Mouse (Mus musculus): ENCODE results near the gene Cntnap2. TPM values are rescaled to one million over a fixed set of nuclear protein-coding genes. Genes with fewer than 3 reads are reported as not detected.
A peak's percentile ranks its signal among the peaks of the same experiment; 100 is the strongest.

Gene Cntnap2
- polyA plus RNA-seq, 1 experiment from 2014 or later = 0.63 TPM

- WGBS = 57% methylated on average over 7 of the region's 7 CpGs
- H3K27me3 ChIP-seq (replicated peaks) = no peaks in the 10 kb centered on the region
- H3K4me3 ChIP-seq = no peak overlapping the region
- no peak overlapping the region for H3K27ac ChIP-seq (replicated peaks)
- no peak for ATAC-seq (ENCODE audit: extremely low read depth, insufficient number of reproducible peaks, low FRiP score, low TSS enrichment)
- H3K9ac ChIP-seq = no peak overlapping the region
- H3K4me2 ChIP-seq = no peak overlapping the region
- H3K4me1 ChIP-seq = peaks cover 7% of the 10 kb centered on the region
- H3K9me3 ChIP-seq = no peaks in the 10 kb centered on the region
- no peaks in the 10 kb centered on the region for H3K36me3 ChIP-seq
Measured at GRCm38 (mm10) chr6:47228676-47229317, 2169.6 kb downstream of the Cntnap2 start.

GRCm38 (mm10) chr6:47231513-47231912, 2172.4 kb downstream of the Cntnap2 start:
- Histone ChIP-seq H3K4me3 (no peak overlapping the region), H3K27ac (replicated peaks) (no peak overlapping the region), H3K4me1 (no peaks in the 10 kb centered on the region), H3K4me2 (no peak overlapping the region), H3K9me3 (no peaks in the 10 kb centered on the region), H3K27me3 (replicated peaks) (no peaks in the 10 kb centered on the region), H3K36me3 (no peaks in the 10 kb centered on the region), H3K9ac (no peak overlapping the region)
- 53% methylated on average over 6 of the region's 6 CpGs for WGBS
- ATAC-seq (ENCODE audit: extremely low read depth, insufficient number of reproducible peaks, low FRiP score, low TSS enrichment) = no peak

- Histone ChIP-seq H3K9me3 (no peaks in the 10 kb centered on the region), H3K36me3 (no peaks in the 10 kb centered on the region), H3K27me3 (replicated peaks) (no peaks in the 10 kb centered on the region), H3K4me2 (no peak overlapping the region), H3K9ac (no peak overlapping the region), H3K4me1 (peaks cover 17% of the 10 kb centered on the region), H3K27ac (replicated peaks) (no peak overlapping the region), H3K4me3 (no peak overlapping the region)
- no peak for ATAC-seq (ENCODE audit: extremely low read depth, insufficient number of reproducible peaks, low FRiP score, low TSS enrichment)
- 20% methylated on average over 3 of the region's 3 CpGs for WGBS
Measured at GRCm38 (mm10) chr6:47239376-47239921, 2180.3 kb downstream of the Cntnap2 start.

- Histone ChIP-seq H3K9ac (no peak overlapping the region), H3K4me3 (no peak overlapping the region), H3K27ac (replicated peaks) (no peak overlapping the region), H3K36me3 (no peaks in the 10 kb centered on the region), H3K27me3 (replicated peaks) (no peaks in the 10 kb centered on the region), H3K4me1 (peaks cover 23% of the 10 kb centered on the region), H3K9me3 (no peaks in the 10 kb centered on the region), H3K4me2 (no peak overlapping the region)
- ATAC-seq (ENCODE audit: extremely low read depth, insufficient number of reproducible peaks, low FRiP score, low TSS enrichment) = no peak
Measured at GRCm38 (mm10) chr6:47241379-47241778, 2182.2 kb downstream of the Cntnap2 start.

GRCm38 (mm10) chr6:47243863-47244606, 2184.9 kb downstream of the Cntnap2 start:
- Histone ChIP-seq H3K36me3 (no peaks in the 10 kb centered on the region), H3K4me3 (peak overlapping the region; percentile 30)
- ATAC-seq (ENCODE audit: extremely low read depth, insufficient number of reproducible peaks, low FRiP score, low TSS enrichment) = no peak

GRCm38 (mm10) chr6:47244642-47245041, 2185.5 kb downstream of the Cntnap2 start:
- 21% methylated on average over 7 of the region's 7 CpGs for WGBS
- Histone ChIP-seq H3K9ac (no peak overlapping the region), H3K4me1 (peaks cover 18% of the 10 kb centered on the region), H3K27me3 (replicated peaks) (no peaks in the 10 kb centered on the region), H3K4me2 (peak overlapping the region; percentile 62), H3K4me3 (peak overlapping the region; percentile 30), H3K36me3 (no peaks in the 10 kb centered on the region), H3K9me3 (no peaks in the 10 kb centered on the region), H3K27ac (replicated peaks) (no peak overlapping the region)
- ATAC-seq (ENCODE audit: extremely low read depth, insufficient number of reproducible peaks, low FRiP score, low TSS enrichment) = no peak

More at GRCm38 (mm10) chr6:47243863-47244606, 2184.9 kb downstream of the Cntnap2 start:
- H3K4me1 ChIP-seq = peaks cover 23% of the 10 kb centered on the region
- no peak overlapping the region for H3K9ac ChIP-seq
- 16% methylated on average over 6 of the region's 6 CpGs for WGBS
- H3K27me3 ChIP-seq (replicated peaks) = no peaks in the 10 kb centered on the region
- H3K4me2 ChIP-seq = peak overlapping the region; percentile 62
- H3K9me3 ChIP-seq = no peaks in the 10 kb centered on the region
- H3K27ac ChIP-seq (replicated peaks) = no peak overlapping the region

GRCm38 (mm10) chr6:47255270-47255669, 2196.1 kb downstream of the Cntnap2 start:
- H3K9ac ChIP-seq = no peak overlapping the region

GRCm38 (mm10) chr6:47256227-47256887, 2197.2 kb downstream of the Cntnap2 start:
- Histone ChIP-seq H3K9me3 (no peaks in the 10 kb centered on the region), H3K4me1 (peaks cover 14% of the 10 kb centered on the region), H3K27me3 (replicated peaks) (no peaks in the 10 kb centered on the region), H3K4me3 (no peak overlapping the region), H3K36me3 (no peaks in the 10 kb centered on the region), H3K27ac (replicated peaks) (no peak overlapping the region), H3K4me2 (no peak overlapping the region), H3K9ac (no peak overlapping the region)
- no peak for ATAC-seq (ENCODE audit: extremely low read depth, insufficient number of reproducible peaks, low FRiP score, low TSS enrichment)
- 51% methylated on average over 4 of the region's 4 CpGs for WGBS

More at GRCm38 (mm10) chr6:47255270-47255669, 2196.1 kb downstream of the Cntnap2 start:
- whole genome bisulfite sequencing = 76% methylated on average over 2 of the region's 2 CpGs
- Histone ChIP-seq H3K27ac (replicated peaks) (no peak overlapping the region), H3K4me2 (no peak overlapping the region), H3K27me3 (replicated peaks) (no peaks in the 10 kb centered on the region), H3K36me3 (no peaks in the 10 kb centered on the region), H3K9me3 (no peaks in the 10 kb centered on the region), H3K4me1 (peaks cover 14% of the 10 kb centered on the region), H3K4me3 (no peak overlapping the region)
- ATAC-seq (ENCODE audit: extremely low read depth, insufficient number of reproducible peaks, low FRiP score, low TSS enrichment) = no peak

GRCm38 (mm10) chr6:47256918-47257506, 2197.9 kb downstream of the Cntnap2 start:
- Histone ChIP-seq H3K9me3 (no peaks in the 10 kb centered on the region), H3K4me1 (peaks cover 14% of the 10 kb centered on the region), H3K9ac (no peak overlapping the region), H3K27ac (replicated peaks) (no peak overlapping the region), H3K4me3 (no peak overlapping the region), H3K36me3 (no peaks in the 10 kb centered on the region), H3K4me2 (no peak overlapping the region), H3K27me3 (replicated peaks) (no peaks in the 10 kb centered on the region)
- ATAC-seq (ENCODE audit: extremely low read depth, insufficient number of reproducible peaks, low FRiP score, low TSS enrichment) = no peak
- WGBS = 48% methylated on average over 3 of the region's 3 CpGs

- H3K4me3 ChIP-seq = no peak overlapping the region
- H3K4me2 ChIP-seq = no peak overlapping the region
- H3K9ac ChIP-seq = no peak overlapping the region; the same call in 1 of the 2 replicates
- no peaks in the 10 kb centered on the region for H3K9me3 ChIP-seq
- no peaks in the 10 kb centered on the region for H3K27me3 ChIP-seq (replicated peaks)
- H3K36me3 ChIP-seq = no peaks in the 10 kb centered on the region
- 8% methylated on average over 3 of the region's 3 CpGs for WGBS
- peak overlapping the region; percentile 50; the same call in 1 of the 2 replicates for H3K27ac ChIP-seq (replicated peaks)
- ATAC-seq (ENCODE audit: extremely low read depth, insufficient number of reproducible peaks, low FRiP score, low TSS enrichment) = no peak
- peaks cover 14% of the 10 kb centered on the region for H3K4me1 ChIP-seq
Measured at GRCm38 (mm10) chr6:47259626-47260114, 2200.5 kb downstream of the Cntnap2 start.

- Histone ChIP-seq H3K4me3 (no peak overlapping the region), H3K4me2 (no peak overlapping the region), H3K27me3 (replicated peaks) (no peaks in the 10 kb centered on the region), H3K4me1 (0 out of 2 replicates have a peak, but pooled peaks cover 3% of the 10 kb centered on the region), H3K9me3 (no peaks in the 10 kb centered on the region), H3K27ac (replicated peaks) (no peak overlapping the region), H3K36me3 (no peaks in the 10 kb centered on the region), H3K9ac (no peak overlapping the region)
- ATAC-seq (ENCODE audit: extremely low read depth, insufficient number of reproducible peaks, low FRiP score, low TSS enrichment) = no peak
- WGBS = 23% methylated on average over 3 of the region's 3 CpGs
Measured at GRCm38 (mm10) chr6:47267236-47267635, 2208.1 kb downstream of the Cntnap2 start.
